Mouse (Mus musculus) NIH3T3 (cell line): Measurements from ENCODE around the gene Zfp609.

Source experiments
- DNase-seq: peaks from one replicate; pipeline ENCODE4 v3.0.0-alpha.2; 2012; ENCODE audit warnings: low read depth

Gene Zfp609

DNA sequence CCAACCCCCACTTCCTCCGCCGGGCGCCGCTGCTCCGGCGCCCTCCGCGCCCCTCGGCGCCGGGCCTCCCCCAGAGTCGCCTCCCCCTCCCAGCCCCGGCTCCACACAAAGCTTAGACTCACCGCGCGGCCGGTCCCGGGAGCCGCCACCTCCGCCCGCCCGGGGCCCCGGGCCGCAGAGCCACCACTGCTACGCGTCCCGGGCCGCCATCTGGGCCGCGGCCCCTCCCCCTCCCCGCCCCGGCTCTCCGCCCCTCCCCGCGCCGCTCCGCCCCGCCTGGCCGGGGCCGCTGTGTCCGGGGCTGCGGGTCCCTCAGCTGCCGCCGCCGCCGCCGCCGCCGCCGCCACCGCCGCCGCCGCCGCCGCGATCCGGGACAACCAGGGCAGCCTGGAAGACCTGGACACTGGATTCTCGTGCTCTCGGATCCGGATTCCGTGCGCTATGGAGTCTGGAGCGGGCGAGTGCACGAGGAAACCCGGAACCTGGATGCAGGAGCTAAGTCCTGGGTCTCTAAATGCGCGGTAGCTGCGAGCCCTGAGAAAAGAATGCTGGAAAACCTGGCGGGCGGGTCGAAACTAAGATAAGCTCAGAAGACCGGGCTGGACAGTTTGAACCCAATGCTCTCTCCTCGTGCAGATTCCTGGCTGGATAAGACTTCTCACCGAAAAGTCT, at the start of gene Zfp609:
TSS of gene Zfp609 (minus strand) at position 221 of the 672 bp plus-strand sequence.
- DNase-seq = peak; percentile 94

DNA sequence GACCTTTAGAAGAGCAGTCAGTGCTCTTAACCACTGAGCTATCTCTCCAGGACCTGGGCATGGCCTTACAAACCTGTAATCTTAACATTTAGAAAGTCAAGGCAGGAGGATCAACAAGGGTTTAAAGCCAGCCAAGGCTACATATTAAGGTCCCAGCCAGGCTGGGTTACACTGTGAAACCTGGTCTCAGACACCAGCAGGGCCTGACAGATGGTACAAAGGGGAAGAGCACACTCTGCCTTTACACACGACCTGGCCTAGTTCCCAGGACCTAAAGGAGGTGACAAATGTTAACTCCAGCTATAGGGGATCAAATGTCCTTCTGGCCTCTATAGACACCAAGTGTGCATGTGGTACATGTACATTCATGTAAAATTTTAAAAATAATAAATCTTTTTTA, 32.3 kb upstream of the Zfp609 start:
- no peak for DNase-seq

- DNase-seq = peak; percentile 54
Measured at GRCm38 (mm10) chr9:65850203-65850602, 22.8 kb upstream of the Zfp609 start.

DNA sequence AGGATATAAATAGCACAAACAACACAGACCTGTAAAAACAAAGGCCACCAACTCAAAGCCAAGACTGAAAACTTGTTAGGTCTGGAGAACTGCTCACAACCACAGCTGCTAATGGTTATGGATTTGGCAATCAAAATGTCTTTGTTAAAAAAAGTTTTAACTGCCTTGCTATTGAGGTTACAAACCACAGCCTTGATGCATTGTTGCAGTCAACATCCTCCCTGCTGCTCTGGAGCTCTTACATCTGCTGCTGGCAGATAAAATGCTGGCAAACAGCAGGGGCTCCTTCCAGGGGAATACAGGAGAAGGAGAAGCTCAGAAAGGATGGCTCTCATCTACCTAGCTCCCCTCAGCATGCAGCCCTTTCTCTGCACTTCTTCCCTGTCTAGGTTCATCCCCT, 20.8 kb upstream of the Zfp609 start:
- DNase-seq = peak; percentile 74

- peak; percentile 73 for DNase-seq
Measured at GRCm38 (mm10) chr9:65844421-65845165, 17.2 kb upstream of the Zfp609 start.

DNA sequence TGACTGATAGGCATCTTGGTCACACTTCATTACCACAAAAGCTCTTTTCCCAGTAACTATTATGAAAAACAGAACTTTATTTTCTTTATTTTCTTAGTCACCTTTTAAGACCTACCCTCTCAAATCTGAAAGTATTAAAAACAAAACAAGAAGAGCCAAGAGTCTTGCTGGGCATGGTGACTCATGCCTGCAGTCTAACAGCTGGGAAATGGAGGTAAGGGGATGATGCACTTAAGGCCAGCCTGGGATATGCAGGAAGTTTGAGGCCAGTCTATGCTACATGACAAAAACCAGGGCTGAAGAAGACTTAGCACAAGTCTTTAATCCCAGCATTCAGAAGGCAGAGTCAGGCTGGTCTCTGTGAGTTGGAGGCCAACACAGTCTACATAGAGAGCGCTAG, 12.5 kb upstream of the Zfp609 start:
- DNase-seq = peak; percentile 44

- DNase-seq = no peak
Measured at GRCm38 (mm10) chr9:65836916-65837315, 9.6 kb upstream of the Zfp609 start.

- DNase-seq = no peak
Measured at GRCm38 (mm10) chr9:65834628-65835354, 7.4 kb upstream of the Zfp609 start.

DNA sequence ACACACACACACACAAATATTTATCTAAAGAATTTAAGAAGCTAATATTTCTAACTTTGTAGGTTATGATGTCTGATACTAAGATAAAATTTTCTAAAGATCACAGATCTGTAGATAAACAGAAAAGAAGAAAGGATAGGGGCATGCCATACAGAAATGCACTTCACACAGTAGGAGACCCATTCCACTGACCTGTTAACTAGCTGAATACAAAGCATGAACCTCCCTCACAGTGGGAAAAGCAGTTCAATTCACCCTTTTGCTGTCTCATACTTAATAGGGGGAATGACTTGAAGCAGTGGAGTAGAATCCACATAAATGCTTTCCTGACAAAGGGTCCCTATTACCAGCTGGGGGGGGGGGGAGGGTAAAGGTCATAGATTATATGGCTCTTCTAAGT, 6.3 kb upstream of the Zfp609 start:
- no peak for DNase-seq

GRCm38 (mm10) chr9:65833230-65833629, 5.9 kb upstream of the Zfp609 start:
- no peak for DNase-seq

DNA sequence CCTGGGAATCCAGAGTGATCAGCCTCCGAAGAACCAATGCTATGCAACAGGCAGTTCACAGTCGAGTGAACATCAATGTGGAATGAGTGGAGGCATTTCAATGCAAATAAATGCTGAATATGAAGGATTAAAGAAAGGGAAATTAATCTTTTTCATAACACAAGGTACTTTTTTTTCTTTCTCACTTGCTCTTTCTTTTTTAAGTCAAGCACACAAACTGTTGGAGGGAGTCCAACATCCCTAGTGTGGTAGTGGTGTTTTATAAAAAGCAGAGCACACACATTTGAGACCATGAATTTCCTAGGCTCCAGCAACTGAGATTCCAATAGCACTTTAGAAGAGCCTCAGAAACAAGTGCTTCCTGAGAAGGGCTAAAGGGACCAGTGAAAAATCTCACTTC, 4.7 kb upstream of the Zfp609 start:
- no peak for DNase-seq

- no peak for DNase-seq
Measured at GRCm38 (mm10) chr9:65831164-65831563, 3.8 kb upstream of the Zfp609 start.

GRCm38 (mm10) chr9:65830255-65830654, 2.9 kb upstream of the Zfp609 start:
- no peak for DNase-seq

GRCm38 (mm10) chr9:65829410-65829809, 2.0 kb upstream of the Zfp609 start:
- peak; percentile 59 for DNase-seq

DNA sequence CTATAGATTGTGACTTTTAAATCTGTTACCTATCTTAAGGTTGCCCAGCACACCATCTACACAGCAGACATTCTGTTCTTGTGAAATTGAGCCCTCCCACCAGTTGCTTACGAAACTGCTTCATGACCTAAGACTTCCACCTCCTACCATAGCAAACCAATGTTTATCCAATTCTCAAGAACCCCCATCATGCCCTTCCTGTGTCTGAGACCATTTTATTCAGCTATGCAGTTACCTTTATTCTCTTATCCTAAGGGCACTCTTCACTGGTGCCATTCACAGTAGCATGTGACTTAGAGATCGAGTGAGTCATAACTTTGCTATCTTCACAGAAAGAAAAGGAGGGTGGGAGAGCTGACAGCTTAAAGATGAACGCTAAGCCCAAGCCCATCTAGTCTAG, 1.1 kb upstream of the Zfp609 start:
- DNase-seq = peak; percentile 34

DNA sequence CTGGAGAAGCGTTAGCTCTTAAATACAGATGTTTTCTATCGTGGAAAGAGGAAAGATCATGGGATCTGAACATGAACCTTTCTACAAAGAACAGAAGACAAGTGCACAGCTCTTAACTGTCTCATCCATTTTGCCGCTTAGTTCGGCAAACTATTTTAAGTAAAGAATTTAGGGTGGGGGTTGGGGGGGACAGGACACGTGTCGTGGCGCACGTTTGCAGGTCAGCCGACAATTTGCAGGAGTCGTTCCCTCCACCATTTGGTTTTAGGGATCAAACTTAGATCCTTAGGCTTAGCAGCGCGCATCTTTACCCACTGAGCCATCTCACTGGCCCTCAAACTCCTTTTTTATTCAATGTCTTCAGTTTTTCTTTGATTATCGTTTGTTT, 646 bp upstream of the Zfp609 start:
- no peak for DNase-seq

- peak; percentile 53 for DNase-seq
Measured at GRCm38 (mm10) chr9:65826588-65827343, 598 bp downstream of the Zfp609 start.

GRCm38 (mm10) chr9:65826226-65826587, 1.2 kb downstream of the Zfp609 start:
- DNase-seq = peak; percentile 11

DNA sequence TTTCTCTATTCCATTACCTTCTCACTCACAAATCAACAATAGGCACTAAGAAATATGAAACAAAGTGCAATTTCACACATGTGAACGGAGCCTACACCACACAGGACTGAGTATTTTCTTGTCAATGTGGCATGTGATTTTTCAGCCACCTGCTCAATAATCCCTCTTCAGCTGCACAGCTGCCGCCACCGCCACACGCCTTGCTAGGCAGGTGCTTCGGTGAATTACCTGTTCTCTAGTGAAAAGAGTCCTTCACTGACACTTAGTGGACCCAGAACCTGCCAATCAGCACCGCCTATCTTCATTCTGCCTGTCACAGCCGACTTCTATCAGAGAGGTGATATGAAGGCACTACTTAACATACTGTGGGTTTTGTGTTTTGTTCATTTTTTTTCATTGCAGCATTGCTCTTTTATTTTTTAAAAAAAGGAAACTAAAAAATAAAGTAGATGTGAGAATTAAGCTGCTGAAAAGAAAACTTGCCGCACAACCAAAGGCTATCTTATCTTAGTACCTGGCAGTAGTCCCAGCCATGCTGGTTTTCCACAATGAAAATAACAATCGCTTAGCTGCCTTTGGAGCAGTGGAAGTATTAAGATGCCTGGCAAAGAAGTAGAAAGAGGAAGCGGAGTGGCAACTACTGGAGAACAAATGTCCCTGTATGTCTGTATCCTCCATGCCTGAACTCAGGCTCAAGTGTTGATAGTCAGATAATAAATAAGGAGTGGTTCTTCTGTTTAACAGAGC, 3.5 kb downstream of the Zfp609 start:
- peak; percentile 8 for DNase-seq

- DNase-seq = no peak
Measured at GRCm38 (mm10) chr9:65822011-65822410, 5.4 kb downstream of the Zfp609 start.

DNA sequence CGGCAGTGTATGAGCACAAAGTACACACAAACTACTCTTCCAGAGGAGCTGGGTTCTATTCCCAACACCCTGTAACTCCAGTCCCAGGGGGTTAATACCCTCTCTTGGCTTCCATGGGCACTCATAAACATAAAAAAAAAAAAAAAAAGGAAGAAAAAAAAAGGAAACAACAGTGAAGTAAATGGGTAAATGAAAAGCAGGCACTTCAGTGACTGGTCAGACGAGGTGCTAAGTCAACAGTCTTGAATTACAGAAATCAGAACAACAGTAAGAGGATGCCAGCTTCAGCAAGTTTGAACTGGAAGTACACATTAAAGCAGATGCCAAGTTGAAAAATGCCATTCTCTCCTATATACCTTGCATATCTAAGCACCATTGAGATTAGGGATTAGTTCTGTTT, 7.1 kb downstream of the Zfp609 start:
- DNase-seq = no peak

GRCm38 (mm10) chr9:65818402-65818801, 9.0 kb downstream of the Zfp609 start:
- DNase-seq = no peak
